Mouse (Mus musculus) urinary bladder, postnatal 36 days (tissue): ENCODE measurements around the gene Cacna1i.

Experiments
- DNase-seq, 2 experiments: peaks; one replicate each; pipeline ENCODE4 v3.0.0; 2022; ENCODE audit warnings: low spot score in 2 of 2, mixed read lengths in 1 of 2

Gene Cacna1i

GRCm38 (mm10) chr15:80271858-80272396, 15.1 kb upstream of the Cacna1i start:
- DNase-seq, result no peak

- no peak for DNase-seq
Observed at GRCm38 (mm10) chr15:80277107-80277506, 9.9 kb upstream of the Cacna1i start.

- DNase-seq, result peak in 1 of 2 experiments; percentile 46
Observed at GRCm38 (mm10) chr15:80277625-80278024, 9.4 kb upstream of the Cacna1i start.

GRCm38 (mm10) chr15:80278121-80278759, 8.8 kb upstream of the Cacna1i start:
- no peak for DNase-seq

- DNase-seq, result no peak
Observed at GRCm38 (mm10) chr15:80279053-80279452, 8.0 kb upstream of the Cacna1i start.

GRCm38 (mm10) chr15:80280646-80281045, 6.4 kb upstream of the Cacna1i start:
- DNase-seq, result no peak

GRCm38 (mm10) chr15:80288036-80288435, 998 bp downstream of the Cacna1i start:
- no peak for DNase-seq

- DNase-seq, result peak; percentile 11 to 46
Observed at GRCm38 (mm10) chr15:80289436-80289835, 2.4 kb downstream of the Cacna1i start.

GRCm38 (mm10) chr15:80297146-80297545, 10.1 kb downstream of the Cacna1i start:
- no peak for DNase-seq

- no peak for DNase-seq
Observed at GRCm38 (mm10) chr15:80303779-80304178, 16.7 kb downstream of the Cacna1i start.

- no peak for DNase-seq
Observed at GRCm38 (mm10) chr15:80304188-80304587, 17.1 kb downstream of the Cacna1i start.

- DNase-seq, result no peak
Observed at GRCm38 (mm10) chr15:80306146-80306545, 19.1 kb downstream of the Cacna1i start.

- no peak for DNase-seq
Observed at GRCm38 (mm10) chr15:80314731-80315130, 27.7 kb downstream of the Cacna1i start.

GRCm38 (mm10) chr15:80316966-80317634, 30.1 kb downstream of the Cacna1i start:
- peak in 1 of 2 experiments; percentile 42 for DNase-seq

- peak in 1 of 2 experiments; percentile 12 for DNase-seq
Observed at GRCm38 (mm10) chr15:80317841-80318530, 30.9 kb downstream of the Cacna1i start.

GRCm38 (mm10) chr15:80318543-80319255, 31.7 kb downstream of the Cacna1i start:
- no peak for DNase-seq

GRCm38 (mm10) chr15:80319315-80319714, 32.3 kb downstream of the Cacna1i start:
- DNase-seq, result no peak

- DNase-seq, result no peak
Observed at GRCm38 (mm10) chr15:80319921-80320320, 32.9 kb downstream of the Cacna1i start.

- DNase-seq, result no peak
Observed at GRCm38 (mm10) chr15:80325207-80325606, 38.2 kb downstream of the Cacna1i start.

GRCm38 (mm10) chr15:80325756-80326155, 38.7 kb downstream of the Cacna1i start:
- DNase-seq, result no peak

- no peak for DNase-seq
Observed at GRCm38 (mm10) chr15:80326947-80327346, 39.9 kb downstream of the Cacna1i start.
